Mouse (Mus musculus) kidney, adult 2 months (tissue): ENCODE results near the gene Clcn2.

Experiments used
- CTCF ChIP-seq: fragments of 200-500 bp; conservative IDR thresholded peaks from 2 replicates; pipeline ENCODE4 v1.5.1; 2011; ENCODE audit warnings: low read depth, mild to moderate bottlenecking, control low read depth, low read length, moderate library complexity, mixed read lengths; ENCODE audit not compliant: insufficient read depth, insufficient read length
- POLR2A ChIP-seq: fragments of 200-500 bp; IDR thresholded peaks from one replicate; pipeline ENCODE4 v1.6.1; 2011; ENCODE audit warnings: low read depth, low read length, control low read depth

DNA sequence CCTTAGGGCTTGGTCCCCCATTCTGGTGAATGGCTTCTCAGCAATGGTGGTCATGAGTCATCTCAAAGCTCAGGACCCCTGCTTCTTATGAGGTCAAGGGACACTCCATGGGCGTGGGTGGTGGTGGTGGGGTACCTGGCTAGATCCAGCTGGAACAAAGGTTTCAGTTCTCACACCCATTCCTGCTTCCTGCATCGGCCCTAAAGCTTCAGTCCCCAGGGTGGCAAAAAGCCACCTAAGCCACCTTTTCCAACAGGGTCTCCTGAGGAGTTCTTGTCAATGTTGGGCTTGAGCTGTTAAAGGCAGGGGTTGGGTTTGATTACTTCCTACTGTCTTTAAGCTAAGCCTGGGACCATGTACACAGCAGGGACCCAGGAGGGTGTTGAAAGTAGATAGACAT is 2.4 kb downstream of the Clcn2 start:
- TF ChIP-seq CTCF (no peak), POLR2A (no peak)
